Mouse (Mus musculus): ENCODE results near the gene Mfn2.

Gene Mfn2

DNA sequence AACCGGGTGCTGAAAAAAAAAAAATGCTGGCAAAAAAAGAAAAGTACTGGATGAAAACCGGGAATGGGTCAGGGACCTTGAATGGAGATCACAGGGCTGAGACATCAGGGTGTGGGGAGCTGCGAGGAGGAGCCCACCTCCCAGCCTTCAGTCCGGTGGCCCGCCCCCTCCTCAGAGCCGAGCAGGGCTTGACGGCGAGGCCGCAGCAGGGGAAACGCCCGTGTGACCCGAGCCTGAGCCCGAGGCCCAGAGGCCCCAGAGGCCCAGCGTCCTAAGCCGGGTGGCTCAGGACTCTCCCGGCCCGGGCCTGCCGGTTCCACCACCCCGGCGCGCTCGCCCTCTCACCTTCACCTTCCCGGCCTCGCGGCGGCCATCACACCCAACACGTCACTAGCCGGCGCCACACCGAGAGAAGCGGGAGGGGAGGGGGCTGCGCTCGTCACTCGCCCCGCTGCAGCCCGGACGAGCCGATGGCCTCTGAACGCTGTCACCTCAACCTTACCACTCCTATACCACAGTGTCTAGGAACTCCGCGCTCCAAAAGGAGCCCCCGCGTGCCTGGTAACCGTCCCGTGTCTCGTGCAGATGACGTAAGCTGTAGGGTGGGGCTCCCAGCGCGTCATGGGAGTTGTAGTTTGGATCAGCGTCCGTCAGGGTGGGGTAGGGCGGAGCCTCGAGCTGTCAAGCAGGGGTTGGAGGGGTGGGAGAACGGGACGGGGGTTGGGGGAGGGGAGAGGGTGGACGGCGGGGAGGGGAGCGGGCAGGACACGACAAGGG is at the start of gene Mfn2:
TSS of gene Mfn2 (minus strand) at position 392 of the 777 bp plus-strand sequence.
- in situ Hi-C loops (cut with MboI) = no loop called here

DNA sequence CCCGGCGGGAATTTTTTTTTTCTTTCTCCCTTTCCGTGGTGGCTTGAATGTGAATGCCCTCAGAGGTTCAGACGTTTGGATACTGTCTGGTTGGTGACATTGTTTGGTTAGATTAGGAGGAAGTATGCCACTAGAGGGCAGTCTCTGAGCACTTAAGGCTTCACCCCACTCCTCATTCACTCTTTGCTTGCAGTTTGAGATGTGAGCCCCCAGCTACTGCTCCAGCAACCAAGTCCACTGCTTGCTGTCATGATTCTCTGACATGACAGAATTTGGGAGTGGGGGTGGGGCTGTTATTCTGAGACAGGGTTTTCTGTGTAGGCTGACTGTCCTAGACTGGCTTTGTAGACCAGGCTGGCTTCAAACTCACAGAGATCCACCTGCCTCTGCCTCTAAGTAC is 49.1 kb upstream of the Mfn2 start:
- in situ Hi-C loops (cut with MboI) = no loop called here

DNA sequence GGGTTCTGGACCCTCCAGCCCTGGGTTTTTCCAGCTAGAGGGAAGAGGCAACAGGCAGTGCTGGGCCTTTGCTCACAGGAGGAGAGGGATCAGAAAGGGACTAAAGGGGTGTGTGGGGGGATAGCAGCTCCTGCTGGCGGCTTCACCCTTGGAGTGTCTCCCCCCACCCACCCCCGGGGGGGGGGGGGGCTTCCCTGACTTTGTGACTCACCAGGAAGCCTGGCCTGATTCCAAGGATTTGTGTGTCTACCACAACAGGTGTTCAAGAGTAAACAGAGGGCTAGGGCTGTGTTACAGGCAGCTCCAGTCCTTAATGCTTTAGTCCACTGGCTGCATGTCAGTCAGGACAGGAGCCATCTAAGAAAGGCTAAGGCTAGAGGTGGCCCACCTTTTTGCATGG is 43.0 kb upstream of the Mfn2 start:
- in situ Hi-C loops (cut with MboI) = no loop called here

DNA sequence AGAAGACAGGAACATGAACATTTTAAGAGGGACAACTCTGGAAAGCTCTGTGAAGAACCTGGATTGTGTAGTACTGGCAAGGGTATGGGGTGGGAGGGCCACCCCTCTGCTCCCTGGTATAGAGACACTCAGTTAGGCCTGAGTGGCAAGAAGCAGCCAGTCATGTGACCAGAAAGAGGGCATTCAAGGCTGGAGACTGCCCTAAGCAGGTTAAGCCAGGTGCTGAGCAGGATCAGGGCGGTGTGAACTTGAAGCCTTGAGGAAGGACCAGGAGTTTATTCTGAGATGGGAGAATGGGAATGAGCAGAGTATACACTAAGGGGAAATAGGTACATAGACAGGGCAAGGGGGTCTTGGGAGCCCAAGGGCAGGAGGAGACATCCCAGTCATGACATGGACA is 38.5 kb upstream of the Mfn2 start:
- in situ Hi-C loops (cut with MboI) = no loop called here

DNA sequence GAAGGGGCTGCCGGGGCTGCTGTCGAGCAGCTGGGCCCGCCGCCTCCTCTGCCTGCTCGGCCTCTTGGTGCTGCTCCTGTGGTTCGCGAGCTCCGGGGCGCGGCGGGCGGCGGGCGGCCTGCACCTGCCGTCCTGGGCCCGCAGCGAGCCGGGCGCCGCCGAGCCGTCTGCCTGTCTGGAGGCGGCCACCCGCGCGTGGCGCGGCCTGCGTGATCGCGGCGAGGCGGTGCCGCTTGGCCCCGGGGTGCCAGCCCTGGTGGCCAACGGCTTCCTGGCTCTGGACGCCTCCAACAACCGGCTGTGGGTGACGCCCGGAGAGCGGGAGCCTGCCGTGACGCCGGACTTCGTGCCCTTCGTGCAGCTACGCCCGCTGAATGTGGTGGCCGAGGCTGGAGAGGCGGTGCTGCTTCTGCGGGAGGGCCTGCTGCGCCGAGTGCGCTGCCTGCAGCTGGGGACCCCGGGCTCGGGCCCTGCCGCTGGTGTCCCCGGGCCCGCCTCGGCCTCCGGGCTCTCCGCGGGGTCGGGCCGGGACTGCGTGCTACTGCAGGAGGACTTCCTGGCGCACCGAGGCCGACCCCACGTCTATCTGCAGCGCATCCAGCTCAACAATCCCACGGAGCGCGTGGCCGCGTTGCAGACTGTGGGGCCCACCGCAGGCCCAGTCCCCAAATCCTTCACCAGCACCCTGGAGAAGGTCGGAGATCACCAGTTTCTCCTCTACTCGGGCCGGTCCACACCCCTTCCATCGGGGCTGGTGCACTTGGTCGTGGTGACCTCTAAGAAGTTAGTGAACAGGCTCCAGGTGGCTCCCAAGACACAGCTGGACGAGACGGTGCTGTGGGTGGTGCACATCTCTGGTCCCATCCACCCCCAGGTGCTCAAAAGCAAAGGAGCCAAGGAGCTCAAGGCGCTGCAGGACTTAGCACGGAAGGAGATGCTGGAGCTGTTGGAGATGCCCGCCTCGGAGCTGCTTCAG is 36.8 kb upstream of the Mfn2 start:
- in situ Hi-C loops (cut with MboI) = no loop called here

DNA sequence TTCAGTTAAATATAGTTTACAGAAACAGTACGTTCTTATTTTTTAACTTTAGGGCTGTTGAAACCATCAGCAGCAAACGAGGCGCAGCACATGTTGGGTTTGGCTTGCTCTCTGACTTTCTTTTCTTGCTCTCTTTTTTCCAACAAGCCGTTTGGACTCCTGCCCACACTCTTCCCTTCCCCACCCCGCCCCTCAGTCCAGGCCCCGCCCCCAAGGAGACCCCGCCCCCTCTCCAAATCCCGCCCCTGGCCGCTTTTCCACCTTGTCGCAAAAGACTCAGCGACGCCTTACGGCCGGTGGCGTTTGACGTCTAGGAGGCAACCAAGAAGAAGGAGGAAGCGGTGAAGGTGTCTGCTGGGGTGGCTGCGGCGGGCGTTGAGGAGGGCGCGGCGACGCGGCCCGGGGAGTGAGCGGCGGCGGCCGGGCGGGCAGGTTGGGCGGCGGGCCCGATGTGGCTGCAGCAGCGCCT is 36.1 kb upstream of the Mfn2 start, which contains the start of gene 2510039O18Rik:
TSS of gene 2510039O18Rik (plus strand) at position 320 of the 469 bp plus-strand sequence.
- in situ Hi-C loops (cut with MboI) = no loop called here

DNA sequence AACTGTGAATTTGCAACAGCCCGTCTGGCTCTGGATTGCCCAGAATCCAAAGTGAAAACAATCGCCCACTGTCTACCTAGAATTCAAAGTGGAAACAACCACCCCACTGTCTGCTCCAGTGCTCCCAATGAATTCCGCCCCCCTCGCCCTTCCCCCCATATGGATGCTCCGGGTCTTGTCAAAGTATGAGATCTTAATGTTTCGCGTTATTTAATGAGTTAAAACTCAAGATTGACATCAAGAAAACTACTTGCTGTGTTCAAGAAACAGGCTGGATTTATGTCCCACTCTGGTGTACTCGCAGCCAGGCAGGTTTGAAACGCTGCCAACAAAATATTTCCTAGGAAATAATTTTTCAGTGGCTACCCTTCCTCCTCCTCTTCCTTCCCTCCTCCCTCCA is 35.6 kb upstream of the Mfn2 start:
- in situ Hi-C loops (cut with MboI) = no loop called here

DNA sequence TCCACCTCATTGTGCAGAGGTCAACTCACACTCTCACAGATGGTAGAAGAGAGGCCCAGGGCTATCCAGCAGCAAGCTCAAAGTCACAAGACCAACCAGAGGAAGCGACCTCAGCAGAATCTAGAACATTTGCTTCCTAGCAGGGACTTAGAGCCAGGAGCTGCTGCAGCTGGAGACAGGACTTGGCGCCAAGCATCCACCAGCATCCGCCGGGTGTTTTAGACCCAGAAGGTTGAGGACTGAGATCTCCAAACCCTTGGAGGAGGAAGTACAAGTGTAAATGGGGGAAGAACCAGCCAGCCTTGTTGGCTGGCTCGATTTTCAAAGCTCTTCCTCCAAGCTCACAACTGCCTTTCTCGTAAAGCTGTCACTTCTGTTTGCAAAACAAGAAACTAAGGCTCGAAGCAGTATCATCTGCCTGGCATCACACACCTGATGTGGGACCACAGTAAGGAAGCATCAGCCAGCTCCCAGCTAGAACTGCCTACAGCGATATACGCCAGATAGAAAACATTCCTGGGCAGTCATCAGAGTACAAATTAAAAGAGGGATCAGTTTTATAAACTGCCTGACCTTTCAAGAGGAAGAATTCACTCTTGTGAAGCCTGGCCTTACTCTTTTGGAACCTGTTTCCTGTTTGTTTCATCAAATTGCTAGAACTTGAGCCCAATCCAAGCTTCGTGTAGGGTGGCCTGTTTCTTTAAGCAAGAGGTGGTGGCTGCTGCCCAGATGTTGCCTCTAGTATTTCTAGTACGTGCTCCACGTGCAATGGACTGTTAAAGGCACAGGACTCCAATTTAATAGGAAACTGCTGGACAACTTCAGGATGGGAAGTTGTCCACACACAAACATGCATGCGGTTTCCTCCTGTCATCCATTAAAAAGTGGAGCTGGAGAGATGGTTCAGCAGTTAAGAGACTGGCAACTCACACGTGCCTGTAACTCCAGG is 33.9 kb upstream of the Mfn2 start:
- in situ Hi-C loops (cut with MboI) = no loop called here

DNA sequence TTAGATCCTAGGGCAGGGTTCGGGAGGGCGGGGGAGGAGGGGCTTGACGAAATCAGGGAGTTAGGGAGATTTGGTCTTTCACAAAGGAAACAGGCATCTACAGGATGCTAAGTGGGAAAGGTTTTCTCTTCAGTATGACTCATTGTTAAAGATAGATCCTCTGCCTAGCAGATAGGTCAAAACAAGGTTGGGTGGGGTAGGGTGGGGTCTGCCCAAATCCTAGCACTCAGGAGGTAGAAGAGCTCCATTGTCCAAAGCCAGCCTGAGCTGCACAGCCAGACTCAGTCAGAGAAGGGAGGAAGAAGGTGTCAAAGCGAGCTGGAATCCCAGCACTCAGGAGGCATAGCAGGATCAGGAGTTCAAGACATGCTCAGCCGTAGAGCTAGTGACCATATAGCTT is 33.0 kb upstream of the Mfn2 start:
- in situ Hi-C loops (cut with MboI) = no loop called here

DNA sequence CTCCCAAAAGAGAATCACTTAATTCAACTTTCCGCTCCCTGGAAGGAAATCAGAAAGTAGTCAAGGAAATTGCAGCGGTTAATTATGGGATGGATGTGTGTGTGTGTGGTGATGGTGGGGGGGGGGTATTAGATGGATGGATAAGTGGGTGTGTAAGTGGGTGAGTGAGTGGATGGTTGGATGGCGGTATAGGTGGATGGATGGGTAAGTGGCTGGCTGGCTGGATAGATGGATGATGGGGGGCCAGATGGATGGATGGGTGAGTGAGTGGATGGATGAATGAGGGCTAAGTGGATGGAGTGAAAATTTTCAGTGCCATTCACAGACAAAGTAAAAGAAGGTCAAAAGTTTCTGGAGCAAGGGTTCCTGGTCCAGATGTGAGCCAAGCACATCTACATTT is 32.5 kb upstream of the Mfn2 start:
- in situ Hi-C loops (cut with MboI) = no loop called here

DNA sequence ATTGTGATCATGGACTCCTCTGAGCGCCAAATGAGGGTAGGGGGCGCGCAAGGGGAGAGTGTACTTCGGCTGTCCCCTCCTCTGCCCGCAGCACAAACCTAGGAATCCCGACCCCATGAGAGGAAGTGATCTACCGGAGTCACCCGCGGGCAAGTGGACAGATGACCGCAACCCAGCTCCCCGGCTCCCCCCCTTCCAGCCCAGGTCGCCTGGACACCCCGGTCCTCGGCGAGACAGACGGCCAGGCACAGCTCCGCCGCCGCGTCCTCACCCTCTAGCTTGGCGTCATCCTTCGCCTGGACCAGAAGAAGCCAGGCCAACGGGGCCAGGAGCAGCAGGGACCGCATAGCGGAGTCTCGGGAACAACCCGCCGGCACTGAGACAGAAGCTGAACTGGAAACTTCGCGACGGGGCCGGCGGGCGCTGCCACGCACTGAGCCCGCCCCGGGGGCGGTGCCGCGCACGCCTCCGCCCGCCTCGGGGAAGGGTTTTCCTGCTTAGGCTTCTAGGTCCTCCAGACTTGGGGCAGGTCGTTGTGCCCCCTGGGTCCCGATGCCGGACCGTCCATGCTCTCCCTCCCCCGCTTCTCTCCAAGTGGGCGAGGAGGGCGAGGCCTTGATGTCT is 31.9 kb upstream of the Mfn2 start, which contains the start of gene Plod1:
TSS of gene Plod1 (minus strand) at position 437 of the 624 bp plus-strand sequence.
- in situ Hi-C loops (cut with MboI) = no loop called here

DNA sequence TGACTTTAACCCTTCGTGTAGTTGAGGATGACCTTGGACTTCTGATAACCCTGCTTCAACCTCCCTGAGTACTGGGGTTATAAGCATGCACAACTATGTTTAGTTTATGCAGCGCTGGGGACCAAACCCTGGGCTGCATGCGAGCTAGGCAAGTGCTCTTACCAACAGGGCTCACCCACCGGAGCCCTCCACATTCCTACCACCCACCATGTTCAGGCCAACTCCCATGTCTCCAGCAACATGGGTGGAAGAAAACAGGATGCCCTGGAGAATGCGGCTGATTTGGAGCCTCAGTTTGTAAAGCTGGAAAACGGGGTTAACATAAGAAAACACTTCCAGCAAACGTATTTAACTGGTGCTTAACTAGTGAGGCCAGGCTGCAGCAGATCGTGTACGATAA is 31.4 kb upstream of the Mfn2 start:
- in situ Hi-C loops (cut with MboI) = no loop called here

DNA sequence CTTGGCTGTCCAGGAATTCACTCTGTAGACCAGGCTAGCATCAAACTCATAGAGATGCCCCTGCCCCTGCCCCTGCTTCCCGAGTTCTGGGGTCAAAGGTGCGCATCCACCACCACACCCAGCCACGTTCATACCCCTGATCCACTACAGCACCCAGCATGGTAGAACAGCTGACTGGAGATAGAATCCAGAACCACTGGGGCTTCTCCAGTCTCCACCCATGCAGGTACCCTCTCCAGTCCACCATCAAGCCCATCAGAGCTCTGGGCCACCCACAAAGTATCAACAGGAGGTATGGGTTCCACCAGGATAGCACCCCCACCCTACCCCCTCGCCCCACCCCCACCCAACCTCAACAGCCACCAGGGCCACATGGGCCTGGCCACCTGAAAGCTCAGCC is 30.1 kb upstream of the Mfn2 start:
- in situ Hi-C loops (cut with MboI) = no loop called here

DNA sequence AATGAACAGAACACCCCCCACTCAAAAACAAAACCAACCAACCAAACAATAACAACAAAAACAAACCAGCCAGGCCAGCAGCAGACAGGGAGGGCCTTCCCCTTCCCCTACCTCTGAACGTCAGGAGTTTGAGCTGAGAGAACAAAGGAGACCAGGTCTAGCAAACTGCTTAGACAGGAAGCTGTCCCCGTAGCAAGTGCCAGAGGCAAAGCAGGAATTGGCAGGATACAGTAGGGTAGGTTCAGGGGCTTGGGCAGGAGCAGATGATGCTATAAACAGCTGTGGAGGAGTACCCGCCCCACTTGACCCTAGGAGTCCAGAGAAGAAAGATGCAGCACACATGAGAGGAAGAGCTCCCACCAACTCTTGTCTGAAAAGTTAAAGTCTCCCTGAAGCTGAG is 29.6 kb upstream of the Mfn2 start:
- in situ Hi-C loops (cut with MboI) = no loop called here

DNA sequence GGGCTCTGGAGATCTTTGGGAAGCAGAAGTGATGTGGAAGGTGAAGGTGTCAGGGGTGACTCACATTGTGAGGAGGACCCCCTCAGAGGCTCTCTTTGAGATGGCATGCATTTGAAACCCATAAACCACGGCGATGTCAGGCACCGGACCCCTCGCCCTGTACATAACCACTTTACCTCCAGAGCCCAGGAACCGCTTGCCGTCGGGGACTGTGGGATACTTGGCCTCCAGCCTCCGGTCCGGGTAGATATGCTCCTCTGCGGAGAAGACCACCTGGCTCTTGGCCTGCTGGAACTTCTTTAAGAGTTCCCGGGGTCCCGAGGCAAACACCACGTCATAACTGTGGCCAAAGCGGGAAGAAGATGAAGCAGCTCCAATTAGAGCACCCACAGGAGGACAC is 26.4 kb upstream of the Mfn2 start:
- in situ Hi-C loops (cut with MboI) = no loop called here

DNA sequence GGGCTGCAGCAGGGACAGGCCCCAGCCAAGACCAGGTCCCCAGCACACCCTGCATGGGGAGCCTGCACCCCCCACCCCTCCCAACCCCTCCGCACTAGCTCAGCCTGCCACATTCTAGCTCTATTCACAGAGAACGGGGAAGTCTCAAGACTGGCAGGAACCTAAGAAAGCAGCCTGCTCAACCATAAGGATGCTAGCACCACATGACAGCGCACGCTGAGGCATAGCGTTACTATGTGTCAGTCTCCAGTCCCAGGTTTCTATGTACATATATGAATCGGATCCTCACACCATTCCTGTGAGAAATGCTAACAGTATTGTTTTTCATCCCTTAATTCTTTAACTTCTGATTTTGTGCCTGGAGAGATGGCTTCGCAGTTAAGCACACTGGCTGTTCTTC is 24.0 kb upstream of the Mfn2 start:
- in situ Hi-C loops (cut with MboI) = no loop called here

DNA sequence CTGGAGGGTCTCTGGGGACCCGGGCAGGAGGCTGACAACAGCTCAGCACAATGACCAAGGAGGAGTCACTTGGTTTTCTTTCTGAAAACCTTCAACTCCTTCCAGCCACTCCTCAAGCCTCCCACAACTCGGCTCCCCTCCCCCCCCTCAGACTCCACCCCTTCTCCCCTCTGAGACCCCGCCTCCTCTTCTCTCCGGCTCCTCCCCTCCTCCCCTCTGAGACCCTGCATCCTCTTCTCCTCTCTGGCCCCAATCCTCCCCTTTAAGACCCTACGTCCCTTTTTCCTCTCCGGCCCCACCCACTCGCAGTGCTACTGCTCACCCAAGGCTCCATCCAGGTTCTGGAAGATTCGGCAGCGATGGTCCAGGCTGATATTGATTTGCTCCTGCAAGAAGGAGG is 23.6 kb upstream of the Mfn2 start:
- in situ Hi-C loops (cut with MboI) = no loop called here

DNA sequence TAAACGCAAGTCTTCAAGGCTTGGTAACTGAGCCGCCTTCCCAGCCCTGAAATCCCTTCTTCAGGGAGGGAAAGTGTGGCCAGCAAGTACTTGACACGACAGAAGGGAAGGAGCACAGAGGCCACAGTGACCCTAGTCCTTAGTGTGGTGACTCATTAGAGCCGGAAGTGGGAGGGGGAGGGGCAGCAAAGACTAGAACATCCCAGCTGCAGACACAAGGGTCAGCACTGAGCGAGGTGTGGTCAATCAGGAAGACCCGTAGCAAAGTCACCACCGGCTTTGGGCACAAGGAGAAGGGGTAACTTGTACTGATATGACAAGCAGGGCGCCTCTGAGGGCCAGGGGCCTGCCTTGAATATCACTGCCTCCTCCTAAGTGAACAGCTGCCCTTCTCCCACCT is 23.2 kb upstream of the Mfn2 start:
- in situ Hi-C loops (cut with MboI) = no loop called here

DNA sequence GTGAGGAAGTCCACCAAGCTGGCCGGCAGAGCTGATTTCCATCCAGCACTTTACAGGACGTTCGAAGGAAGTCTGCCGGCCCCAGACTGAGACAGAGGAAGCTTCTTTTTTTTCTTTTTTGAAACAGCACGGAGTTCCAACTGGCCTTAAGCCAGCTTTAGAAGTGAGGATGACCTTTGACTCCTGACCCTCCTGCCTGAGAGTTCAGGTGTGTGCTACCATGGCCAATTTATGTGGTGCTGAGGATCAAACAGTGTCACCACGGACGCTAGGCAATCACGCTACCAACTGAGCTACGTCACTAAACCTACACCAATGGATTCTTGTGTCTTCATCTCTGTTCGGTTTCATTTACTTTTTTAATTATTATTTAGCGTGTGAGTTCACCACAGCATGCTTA is 17.8 kb upstream of the Mfn2 start:
- in situ Hi-C loops (cut with MboI) = no loop called here

DNA sequence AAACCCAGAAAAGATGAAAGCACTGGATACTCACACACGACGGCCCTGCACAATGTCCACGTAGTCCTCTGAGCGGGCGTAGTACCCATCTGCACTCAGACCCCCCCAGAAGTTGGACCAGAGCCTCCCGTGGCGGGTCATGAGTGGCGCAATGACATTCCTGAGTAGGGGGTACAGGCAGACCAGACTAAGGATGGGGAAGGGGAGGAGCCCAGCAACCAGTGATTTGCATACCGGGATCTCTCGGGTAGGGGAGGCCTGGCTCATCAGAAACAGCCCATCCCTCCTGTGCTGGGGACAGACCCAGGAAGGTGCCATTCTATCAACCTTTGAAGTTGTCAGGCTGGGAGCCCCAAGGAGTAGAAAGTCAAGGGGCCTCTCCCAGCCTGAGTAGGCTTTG is 16.5 kb upstream of the Mfn2 start:
- in situ Hi-C loops (cut with MboI) = no loop called here

DNA sequence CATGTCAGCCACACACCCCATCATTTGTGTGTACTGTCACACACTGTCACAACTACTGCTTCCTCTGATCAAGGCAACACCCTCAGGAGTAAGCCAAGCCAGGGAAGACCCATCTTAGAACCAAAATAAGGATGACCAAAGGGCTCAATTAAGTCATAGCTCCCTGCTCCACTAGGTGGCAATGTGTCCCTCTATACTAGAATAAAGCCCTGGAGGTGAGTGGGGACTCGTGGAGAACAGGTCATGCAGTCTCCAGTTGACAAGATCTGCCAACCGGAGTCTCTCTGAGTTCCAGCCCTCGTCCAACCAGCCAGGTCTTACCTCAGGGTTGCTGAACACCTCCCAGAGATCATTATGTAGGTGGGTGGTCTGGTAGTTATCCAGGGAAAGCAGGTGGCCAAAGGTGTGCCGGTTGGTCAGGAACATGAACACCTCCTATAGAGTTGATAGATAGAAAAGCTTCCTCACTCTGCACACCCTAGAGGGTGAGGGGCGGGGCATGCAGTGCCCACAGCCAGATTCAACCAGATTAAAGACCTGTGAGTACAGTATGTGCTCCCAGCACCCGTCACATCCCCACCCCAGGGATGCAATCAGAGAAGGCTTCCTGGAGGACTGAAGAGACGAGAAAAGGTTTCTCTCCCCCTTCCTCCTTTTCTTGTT is 14.1 kb upstream of the Mfn2 start:
- in situ Hi-C loops (cut with MboI) = no loop called here
